In genomic region chr8:92028308-92028707, GRCm38 (mm10) we compare ENCODE assay signal across 29 mouse cellular contexts.
DNase-seq lines count a peak whose midpoint lies in the region; ATAC-seq and TF ChIP-seq lines count a peak whose summit lies in the region.
"Had no signal": no experiment of that assay in that cellular context is flagged by ENCODE, and none has a peak within 500 bp of the region (broad histone marks: within the 10 kb centered on the region; RNA-seq: fewer than 3 reads in every experiment).

No protein-coding gene starts in this region.

- H3K9me3 ChIP-seq in liver, embryonic 12.5 days (replicated peaks), result no peaks in the 10 kb centered on the region
- H3K9me3 ChIP-seq in liver, postnatal 0 days (ENCODE audit: low read length), result no peaks in the 10 kb centered on the region
- no peaks in the 10 kb centered on the region for H3K9me3 ChIP-seq in kidney, embryonic 16.5 days (ENCODE audit: low read length)
- H3K9me3 ChIP-seq in forebrain, embryonic 13.5 days (replicated peaks), result no peaks in the 10 kb centered on the region
- H3K9me3 ChIP-seq: embryonic facial prominence, embryonic 13.5 days; forebrain, embryonic 10.5 days; heart, embryonic 13.5 days; hindbrain, embryonic 15.5 days; kidney, embryonic 15.5 days; limb, embryonic 10.5 days; limb, embryonic 15.5 days; neural tube, embryonic 13.5 days; stomach, embryonic 15.5 days had no signal

- H3K4me2 ChIP-seq in liver, embryonic 12.5 days, result 0 out of 2 replicates have a peak overlapping the region, but pooled peaks have one; percentile 7
- H3K4me2 ChIP-seq in liver, postnatal 0 days (ENCODE audit: low read depth, low read length), result no peak overlapping the region
- H3K4me2 ChIP-seq in kidney, embryonic 16.5 days (replicated peaks; ENCODE audit: low read depth, low read length), result no peak overlapping the region
- no peak overlapping the region for H3K4me2 ChIP-seq in forebrain, embryonic 13.5 days
- H3K4me2 ChIP-seq: embryonic facial prominence, embryonic 13.5 days; heart, embryonic 13.5 days; hindbrain, embryonic 15.5 days; kidney, embryonic 15.5 days; limb, embryonic 15.5 days; midbrain, embryonic 11.5 days; neural tube, embryonic 13.5 days; stomach, embryonic 15.5 days had no signal

- peak; percentile 44 for DNase-seq in R1 (ENCODE audit: low read depth, low spot score)
- DNase-seq in c-Kit-positive CD71-positive TER-119-negative erythroid progenitor cells, embryonic 14.5 days (ENCODE audit: low read depth), result peak; percentile 44
- no peak for DNase-seq in liver, postnatal 0 days
- DNase-seq in cerebellum, adult 18-20 months, result no peak
- DNase-seq in lung, postnatal 10 days, result no peak
- DNase-seq: adrenal gland, postnatal 14 days; B cell, adult 2 months; cerebellum, adult 9-11 months; gastrocnemius, postnatal 10 days; heart, postnatal 10 days; kidney, adult 18-20 months; layer of hippocampus, postnatal 36 days; lung, postnatal 4 days; right cerebral cortex, postnatal 14 days had no signal

- no peak for TF ChIP-seq CTCF in liver, postnatal 0 days (IDR thresholded peaks at IDR 0.05; ENCODE audit: low read depth)

- H3K4me1 ChIP-seq in liver, embryonic 12.5 days, result peaks cover 42% of the 10 kb centered on the region
- H3K4me1 ChIP-seq in liver, postnatal 0 days (ENCODE audit: insufficient read depth), result 0 out of 2 replicates have a peak, but pooled peaks cover 2% of the 10 kb centered on the region
- H3K4me1 ChIP-seq in kidney, embryonic 16.5 days (ENCODE audit: insufficient read depth, low read length), result peaks cover 4% of the 10 kb centered on the region; the same call in 1 of the 2 replicates
- H3K4me1 ChIP-seq in forebrain, embryonic 13.5 days, result peaks cover 13% of the 10 kb centered on the region
- H3K4me1 ChIP-seq: limb, embryonic 15.5 days had no signal

- no peak overlapping the region for H3K27ac ChIP-seq in liver, embryonic 12.5 days
- no peak overlapping the region for H3K27ac ChIP-seq in liver, postnatal 0 days (ENCODE audit: low read depth)
- no peak overlapping the region for H3K27ac ChIP-seq in kidney, embryonic 16.5 days (ENCODE audit: low read length)
- H3K27ac ChIP-seq in forebrain, embryonic 13.5 days, result no peak overlapping the region
- H3K27ac ChIP-seq: embryonic facial prominence, embryonic 13.5 days; forebrain, embryonic 10.5 days; heart, embryonic 13.5 days; hindbrain, embryonic 15.5 days; kidney, embryonic 15.5 days; limb, embryonic 10.5 days; limb, embryonic 15.5 days; neural tube, embryonic 13.5 days; stomach, embryonic 15.5 days had no signal

- peak; percentile 55 for TF ChIP-seq EP300 in liver, postnatal 0 days (IDR thresholded peaks at IDR 0.05; ENCODE audit: low read depth)

- WGBS in liver, embryonic 12.5 days (ENCODE audit: insufficient replicate concordance), result 4% methylated on average over 6 of the region's 6 CpGs
- WGBS in liver, postnatal 0 days (ENCODE audit: insufficient replicate concordance), result 12% methylated on average over 6 of the region's 6 CpGs
- WGBS in kidney, embryonic 16.5 days, result 20% methylated on average over 6 of the region's 6 CpGs
- WGBS in forebrain, embryonic 13.5 days, result 17% methylated on average over 6 of the region's 6 CpGs

- no peaks in the 10 kb centered on the region for H3K36me3 ChIP-seq in liver, embryonic 12.5 days
- no peaks in the 10 kb centered on the region for H3K36me3 ChIP-seq in liver, postnatal 0 days (replicated peaks; ENCODE audit: insufficient read depth, low read length)
- no peaks in the 10 kb centered on the region for H3K36me3 ChIP-seq in kidney, embryonic 16.5 days (ENCODE audit: insufficient read depth, low read length)
- no peaks in the 10 kb centered on the region for H3K36me3 ChIP-seq in forebrain, embryonic 13.5 days (ENCODE audit: poor library complexity, severe bottlenecking)
- H3K36me3 ChIP-seq: embryonic facial prominence, embryonic 13.5 days; forebrain, embryonic 10.5 days; G1E; heart, embryonic 13.5 days; hindbrain, embryonic 15.5 days; kidney, embryonic 15.5 days; limb, embryonic 10.5 days; limb, embryonic 15.5 days; neural tube, embryonic 13.5 days; stomach, embryonic 15.5 days had no signal

- peaks cover 47% of the 10 kb centered on the region for H3K27me3 ChIP-seq in liver, embryonic 12.5 days (replicated peaks)
- peaks cover 10% of the 10 kb centered on the region; the same call in 1 of the 2 replicates for H3K27me3 ChIP-seq in liver, postnatal 0 days (ENCODE audit: insufficient read depth, low read length)
- peaks cover 55% of the 10 kb centered on the region for H3K27me3 ChIP-seq in kidney, embryonic 16.5 days (ENCODE audit: insufficient read depth, low read length)
- peaks cover 82% of the 10 kb centered on the region for H3K27me3 ChIP-seq in forebrain, embryonic 13.5 days

- no peak overlapping the region for H3K4me3 ChIP-seq in liver, embryonic 12.5 days
- H3K4me3 ChIP-seq in liver, postnatal 0 days (ENCODE audit: low read depth, low read length), result no peak overlapping the region
- H3K4me3 ChIP-seq in kidney, embryonic 16.5 days (ENCODE audit: low read length), result no peak overlapping the region
- no peak overlapping the region for H3K4me3 ChIP-seq in forebrain, embryonic 13.5 days
- H3K4me3 ChIP-seq: embryonic facial prominence, embryonic 13.5 days; forebrain, embryonic 10.5 days; heart, embryonic 13.5 days; hindbrain, embryonic 15.5 days; kidney, embryonic 15.5 days; limb, embryonic 10.5 days; limb, embryonic 15.5 days; neural tube, embryonic 13.5 days; stomach, embryonic 15.5 days had no signal

- peak; percentile 84 for ATAC-seq in liver, embryonic 12.5 days
- ATAC-seq in liver, postnatal 0 days, result 0 out of 2 replicates have a peak, but pooled peaks have one; percentile 33
- ATAC-seq in kidney, embryonic 16.5 days (ENCODE audit: low FRiP score, low TSS enrichment), result no peak
- ATAC-seq in forebrain, embryonic 13.5 days, result no peak
- ATAC-seq: forebrain, embryonic 16.5 days had no signal

- no peak overlapping the region for H3K9ac ChIP-seq in liver, embryonic 12.5 days
- no peak overlapping the region for H3K9ac ChIP-seq in liver, postnatal 0 days (replicated peaks)
- H3K9ac ChIP-seq in kidney, embryonic 16.5 days (replicated peaks; ENCODE audit: low read length), result no peak overlapping the region
- H3K9ac ChIP-seq in forebrain, embryonic 13.5 days, result no peak overlapping the region
- H3K9ac ChIP-seq: embryonic facial prominence, embryonic 13.5 days; heart, embryonic 13.5 days; hindbrain, embryonic 15.5 days; kidney, embryonic 15.5 days; limb, embryonic 15.5 days; neural tube, embryonic 13.5 days; stomach, embryonic 15.5 days had no signal

Comparison
In these comparisons a context has a peak if more than half of its experiments do, and no peak if none do; other contexts are left out.
1. DNase-seq: peak in R1 (single experiment) and c-Kit-positive CD71-positive TER-119-negative erythroid progenitor cells, embryonic 14.5 days (single experiment); none in liver, postnatal 0 days (single experiment), cerebellum, adult 18-20 months (0 of 2) and lung, postnatal 10 days (single experiment).
2. ATAC-seq: peak in liver, embryonic 12.5 days (single experiment) and liver, postnatal 0 days (single experiment); none in kidney, embryonic 16.5 days (single experiment) and forebrain, embryonic 13.5 days (single experiment).